Mouse (Mus musculus) layer of hippocampus, adult 11-12 months (tissue): ENCODE measurements at regions not wholly inside any gene's neighbourhood (a gene's known extent, or its start where the extent isn't known, plus 50 kb on each side); places are given as distances from the start of the nearest gene placed in this dataset.
A peak's percentile ranks its signal among the peaks of the same experiment; 100 is the strongest.

ENCODE experiments used
- DNase-seq: peaks from one replicate; pipeline ENCODE4 v3.0.0; 2022; ENCODE audit warnings: low spot score

- peak; percentile 44 for DNase-seq
These were observed 167.4 kb upstream of the Ubr2 start for GRCm38 (mm10) chr17:47177671-47178246.

- no peak for DNase-seq
These were observed 166.0 kb upstream of the Ubr2 start for GRCm38 (mm10) chr17:47176328-47176727.

GRCm38 (mm10) chr17:47174748-47175215 is 164.4 kb upstream of the Ubr2 start:
- peak; percentile 75 for DNase-seq

GRCm38 (mm10) chr17:47171801-47172200 is 161.4 kb upstream of the Ubr2 start:
- DNase-seq: no peak

GRCm38 (mm10) chr17:47170978-47171593 is 160.7 kb upstream of the Ubr2 start:
- no peak for DNase-seq

- no peak for DNase-seq
These were observed 157.7 kb upstream of the Ubr2 start for GRCm38 (mm10) chr17:47168105-47168504.

GRCm38 (mm10) chr17:47163677-47164340 is 153.5 kb upstream of the Ubr2 start:
- no peak for DNase-seq

- DNase-seq: no peak
These were observed 152.1 kb upstream of the Ubr2 start for GRCm38 (mm10) chr17:47162459-47162858.

GRCm38 (mm10) chr17:47156237-47156636 is 145.9 kb upstream of the Ubr2 start:
- no peak for DNase-seq

- no peak for DNase-seq
These were observed 141.4 kb upstream of the Ubr2 start for GRCm38 (mm10) chr17:47151557-47152278.

- no peak for DNase-seq
These were observed 140.8 kb upstream of the Ubr2 start for GRCm38 (mm10) chr17:47151193-47151556.

GRCm38 (mm10) chr17:47150636-47151035 is 140.3 kb upstream of the Ubr2 start:
- DNase-seq: no peak

- no peak for DNase-seq
These were observed 139.3 kb upstream of the Ubr2 start for GRCm38 (mm10) chr17:47149662-47150061.

- DNase-seq: no peak
These were observed 138.8 kb upstream of the Ubr2 start for GRCm38 (mm10) chr17:47149158-47149557.

GRCm38 (mm10) chr17:47146640-47147039 is 136.3 kb upstream of the Ubr2 start:
- no peak for DNase-seq

- DNase-seq: no peak
These were observed 135.2 kb upstream of the Ubr2 start for GRCm38 (mm10) chr17:47145590-47145989.

GRCm38 (mm10) chr17:47144996-47145395 is 134.6 kb upstream of the Ubr2 start:
- no peak for DNase-seq

GRCm38 (mm10) chr17:47144460-47144859 is 134.1 kb upstream of the Ubr2 start:
- no peak for DNase-seq

GRCm38 (mm10) chr17:47143898-47144297 is 133.5 kb upstream of the Ubr2 start:
- no peak for DNase-seq

GRCm38 (mm10) chr17:47142885-47143284 is 132.5 kb upstream of the Ubr2 start:
- no peak for DNase-seq

- DNase-seq: no peak
These were observed 131.9 kb upstream of the Ubr2 start for GRCm38 (mm10) chr17:47142276-47142675.

GRCm38 (mm10) chr17:47141843-47142215 is 131.5 kb upstream of the Ubr2 start:
- DNase-seq: no peak
